Mouse (Mus musculus) CH12.LX (cell line): ENCODE measurements at regions not wholly inside any gene's neighbourhood (a gene's known extent, or its start where the extent isn't known, plus 50 kb on each side); places are given as distances from the start of the nearest gene placed in this dataset.

Source experiments
- DNase-seq: peaks from one replicate; pipeline ENCODE4 v3.0.0-alpha.2; 2013; ENCODE audit errors: extremely low read depth
- H3K27ac ChIP-seq: 2 replicates; pipeline ENCODE4 v1.5.1; 2012; ENCODE audit warnings: low read depth, mild to moderate bottlenecking, control low read depth, moderate library complexity; ENCODE audit not compliant: insufficient read depth
- H3K27me3 ChIP-seq: replicated peaks from 2 replicates; pipeline ENCODE3; 2012; ENCODE audit warnings: inconsistent platforms
- H3K36me3 ChIP-seq, 2 experiments: replicated peaks in 1 of 2; 2 replicates each; pipeline versions ENCODE3 to v1.6.1; 2012; ENCODE audit warnings: inconsistent platforms in 1 of 2, low read length in 1 of 2, mild to moderate bottlenecking in 1 of 2, mixed read lengths in 1 of 2, moderate library complexity in 1 of 2; ENCODE audit not compliant: control insufficient read depth in 1 of 2, insufficient read depth in 1 of 2
- H3K4me1 ChIP-seq, 2 experiments: 2 replicates each; pipeline ENCODE4 v1.6.1; 2012; ENCODE audit warnings: inconsistent platforms in 1 of 2, moderate library complexity in 1 of 2; ENCODE audit not compliant: insufficient read depth in 2 of 2, control insufficient read depth in 1 of 2
- H3K4me2 ChIP-seq: 2 replicates; pipeline ENCODE4 v1.6.1; 2012; ENCODE audit warnings: low read depth, mild to moderate bottlenecking, control low read depth; ENCODE audit not compliant: poor library complexity, insufficient read depth, severe bottlenecking
- H3K4me3 ChIP-seq, 3 experiments: fragments of 150-350 bp in 1 of 3; sonication (generic) in 1 of 3; replicated peaks in 1 of 3; 2 replicates each; pipeline versions ENCODE3 to v1.5.1; 2011 to 2012; ENCODE audit warnings: low read depth in 2 of 3, low read length in 2 of 3, mild to moderate bottlenecking in 2 of 3, moderate library complexity in 2 of 3, control low read depth in 1 of 3, improper control_type of control experiment in 1 of 3, inconsistent platforms in 1 of 3, mixed read lengths in 1 of 3; ENCODE audit not compliant: poor library complexity in 1 of 3
- H3K79me2 ChIP-seq: replicated peaks from 2 replicates; pipeline ENCODE4 v1.6.1; 2012; ENCODE audit warnings: mild to moderate bottlenecking, moderate library complexity; ENCODE audit not compliant: control insufficient read depth, poor library complexity, insufficient read depth, severe bottlenecking; ENCODE audit errors: extremely low read depth
- H3K9ac ChIP-seq: 2 replicates; pipeline ENCODE4 v1.6.1; 2012; ENCODE audit warnings: low read depth, mild to moderate bottlenecking, control low read depth, moderate library complexity; ENCODE audit not compliant: insufficient read depth
- H3K9me3 ChIP-seq: replicated peaks from 2 replicates; pipeline ENCODE3; 2012; ENCODE audit warnings: low read length, inconsistent platforms, mixed read lengths
- BHLHE40 ChIP-seq: IDR thresholded peaks from 2 replicates; pipeline ENCODE4 v1.6.1; 2011; ENCODE audit warnings: mild to moderate bottlenecking, low read depth, low read length, improper control_type of control experiment
- CHD1 ChIP-seq: IDR thresholded peaks from 2 replicates; pipeline ENCODE4 v1.6.1; 2012; ENCODE audit warnings: low read depth, low read length, improper control_type of control experiment, inconsistent platforms
- CHD2 ChIP-seq: IDR thresholded peaks from 2 replicates; pipeline ENCODE4 v1.6.1; 2011; ENCODE audit warnings: low read length, improper control_type of control experiment
- CTCF ChIP-seq, 2 experiments: IDR thresholded peaks in 1 of 2; conservative IDR thresholded peaks in 1 of 2; 2 replicates each; pipeline ENCODE4 v1.5.1; 2011 to 2012; ENCODE audit warnings: low read depth in 2 of 2, low read length in 2 of 2, improper control_type of control experiment in 1 of 2, inconsistent platforms in 1 of 2, mild to moderate bottlenecking in 1 of 2, moderate library complexity in 1 of 2
- E2F4 ChIP-seq: IDR thresholded peaks from 2 replicates; pipeline ENCODE4 v1.6.1; 2011; ENCODE audit warnings: low read depth, low read length, improper control_type of control experiment; ENCODE audit not compliant: insufficient replicate concordance
- ELF1 ChIP-seq: IDR thresholded peaks from 2 replicates; pipeline ENCODE4 v1.6.1; 2014; ENCODE audit warnings: low read depth, mild to moderate bottlenecking, inconsistent platforms, low read length, improper control_type of control experiment
- HCFC1 ChIP-seq: IDR thresholded peaks from 2 replicates; pipeline ENCODE4 v1.6.1; 2012; ENCODE audit warnings: low read depth, mild to moderate bottlenecking, inconsistent platforms, low read length, improper control_type of control experiment
- JUND ChIP-seq: conservative IDR thresholded peaks from 2 replicates; pipeline ENCODE4 v1.6.1; 2011; ENCODE audit warnings: low read depth, low read length, improper control_type of control experiment
- KAT2A ChIP-seq: IDR thresholded peaks from 2 replicates; pipeline ENCODE4 v1.6.1; 2012; ENCODE audit warnings: low read length, improper control_type of control experiment, inconsistent platforms; ENCODE audit not compliant: insufficient replicate concordance
- MAFK ChIP-seq: IDR thresholded peaks from 2 replicates; pipeline ENCODE4 v1.6.1; 2011; ENCODE audit warnings: low read length, improper control_type of control experiment; ENCODE audit not compliant: insufficient replicate concordance
- MAZ ChIP-seq: IDR thresholded peaks from 2 replicates; pipeline ENCODE4 v1.6.1; 2012; ENCODE audit warnings: low read depth, mild to moderate bottlenecking, inconsistent platforms, low read length, improper control_type of control experiment, moderate library complexity
- MXI1 ChIP-seq: IDR thresholded peaks from 2 replicates; pipeline ENCODE4 v1.6.1; 2011; ENCODE audit warnings: mild to moderate bottlenecking, low read depth, low read length, improper control_type of control experiment
- NELFE ChIP-seq: IDR thresholded peaks from 2 replicates; pipeline ENCODE4 v1.6.1; 2011; ENCODE audit warnings: low read depth, low read length, improper control_type of control experiment
- POLR2A ChIP-seq: IDR thresholded peaks from 2 replicates; pipeline ENCODE4 v1.6.1; 2011; ENCODE audit warnings: low read depth, mild to moderate bottlenecking, improper control_type of control experiment, low read length
- POLR2AphosphoS2 ChIP-seq: IDR thresholded peaks from 2 replicates; pipeline ENCODE4 v1.6.1; 2011; ENCODE audit warnings: low read depth, low read length, improper control_type of control experiment
- RAD21 ChIP-seq: IDR thresholded peaks from 2 replicates; pipeline ENCODE4 v1.6.1; 2011; ENCODE audit warnings: low read depth, mild to moderate bottlenecking, low read length, improper control_type of control experiment, moderate library complexity
- RCOR1 ChIP-seq: conservative IDR thresholded peaks from 2 replicates; pipeline ENCODE4 v1.6.1; 2012; ENCODE audit warnings: low read depth, mild to moderate bottlenecking, inconsistent platforms, low read length, improper control_type of control experiment
- SMC3 ChIP-seq: IDR thresholded peaks from 2 replicates; pipeline ENCODE4 v1.6.1; 2011; ENCODE audit warnings: low read depth, low read length, improper control_type of control experiment
- UBTF ChIP-seq: IDR thresholded peaks from 2 replicates; pipeline ENCODE4 v1.6.1; 2012; ENCODE audit warnings: low read depth, mild to moderate bottlenecking, inconsistent platforms, low read length, improper control_type of control experiment, moderate library complexity
- USF1 ChIP-seq: IDR thresholded peaks from 2 replicates; pipeline ENCODE4 v1.6.1; 2014; ENCODE audit warnings: low read depth, mild to moderate bottlenecking, inconsistent platforms, low read length, improper control_type of control experiment
- USF2 ChIP-seq: conservative IDR thresholded peaks from 2 replicates; pipeline ENCODE4 v1.6.1; 2011; ENCODE audit warnings: low read depth, low read length, improper control_type of control experiment
- ZC3H11A ChIP-seq: IDR thresholded peaks from 2 replicates; pipeline ENCODE4 v1.6.1; 2012; ENCODE audit warnings: low read depth, mild to moderate bottlenecking, inconsistent platforms, low read length, improper control_type of control experiment
- ZKSCAN1 ChIP-seq: IDR thresholded peaks from 2 replicates; pipeline ENCODE4 v1.6.1; 2012; ENCODE audit warnings: low read depth, inconsistent platforms, low read length, improper control_type of control experiment, borderline replicate concordance
- ZNF384 ChIP-seq: IDR thresholded peaks from 2 replicates; pipeline ENCODE4 v1.6.1; 2012; ENCODE audit warnings: low read depth, low read length, improper control_type of control experiment, inconsistent platforms
- dilution Hi-C: fragments of 300-500 bp; cut with MboI; formaldehyde crosslinking; loops from 2 replicates; pipeline ENCODE4 v1.14.3; 2020; ENCODE audit warnings: low sequenced_read_pairs; ENCODE audit not compliant: extremely low pct_unique_long_range_greater_than_20kb, extremely low pct_ligation_motif_present
- in situ Hi-C: fragments of 300-500 bp; cut with MboI; formaldehyde crosslinking; loops from 3 replicates; pipeline ENCODE4 v1.14.3; 2019; ENCODE audit warnings: low sequenced_read_pairs, low pct_ligation_motif_present, low pct_unique_long_range_greater_than_20kb, mixed read lengths

GRCm38 (mm10) chr3:58312623-58313022 lies 101.9 kb upstream of the Tsc22d2 start:
- Histone ChIP-seq H3K27ac (no peak overlapping the region), H3K9me3 (no peaks in the 10 kb centered on the region), H3K4me3 (no peak overlapping the region), H3K4me2 (no peak overlapping the region), H3K36me3 (no peaks in the 10 kb centered on the region), H3K4me1 (peaks cover 2 to 11% of the 10 kb centered on the region in 2 experiments; a peak in 2 of 4 replicates), H3K27me3 (no peaks in the 10 kb centered on the region), H3K9ac (no peak overlapping the region), H3K79me2 (no peaks in the 10 kb centered on the region)
- dilution Hi-C loops: no loop called here
- in situ Hi-C loops: no loop called here
- no peak for TF ChIP-seq SMC3
- no peak for TF ChIP-seq BHLHE40
- TF ChIP-seq UBTF: no peak
- no peak for TF ChIP-seq CHD1
- no peak for TF ChIP-seq MAZ
- no peak for TF ChIP-seq USF2
- no peak for TF ChIP-seq USF1
- TF ChIP-seq RAD21: no peak
- TF ChIP-seq ZNF384: no peak
- TF ChIP-seq ZKSCAN1: no peak
- no peak for TF ChIP-seq E2F4
- no peak for TF ChIP-seq RCOR1
- no peak for TF ChIP-seq HCFC1
- TF ChIP-seq ZC3H11A: no peak
- DNase-seq: no peak

DNA sequence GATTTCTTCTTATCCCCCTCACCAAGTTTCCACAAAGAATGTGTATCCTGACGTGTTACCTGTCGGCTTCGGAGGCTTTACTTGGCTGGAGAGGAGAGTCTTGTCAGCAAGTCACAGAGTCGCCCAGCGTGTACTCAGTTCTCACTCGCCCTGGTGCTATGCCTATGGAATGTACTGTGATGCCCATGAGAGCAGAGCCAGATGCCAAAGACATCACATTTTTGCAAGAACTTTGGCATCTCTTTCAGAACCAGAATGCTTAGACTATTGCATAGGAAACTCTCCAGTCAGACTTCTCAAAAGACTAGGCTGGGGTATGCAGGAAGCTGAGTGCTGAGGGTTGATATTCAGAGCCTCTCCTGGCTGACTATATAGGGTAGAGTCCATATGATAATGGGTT lies 99.3 kb upstream of the Tsc22d2 start:
- Histone ChIP-seq H3K9ac (no peak overlapping the region), H3K79me2 (no peaks in the 10 kb centered on the region), H3K36me3 (no peaks in the 10 kb centered on the region), H3K27me3 (no peaks in the 10 kb centered on the region), H3K27ac (no peak overlapping the region), H3K4me3 (no peak overlapping the region), H3K4me1 (peaks cover 2 to 11% of the 10 kb centered on the region in 2 experiments; a peak in 2 of 4 replicates), H3K9me3 (no peaks in the 10 kb centered on the region), H3K4me2 (no peak overlapping the region)
- dilution Hi-C loops: no loop called here
- in situ Hi-C loops: no loop called here
- no peak for DNase-seq
- TF ChIP-seq NELFE (no peak), HCFC1 (no peak), POLR2AphosphoS2 (no peak), CTCF (conservative IDR thresholded peaks at IDR 0.05 in 1 of 2, IDR thresholded peaks at IDR 0.05 in 1 of 2; ENCODE audit: low read depth in 2 of 2, low read length in 2 of 2) (no peak), MAFK (no peak), ELF1 (no peak), JUND (no peak), E2F4 (no peak), CHD2 (no peak), POLR2A (no peak), MXI1 (no peak), KAT2A (no peak), USF1 (no peak)
